Mouse (Mus musculus) CH12.LX (cell line): ENCODE measurements around the gene Filip1l. TPM values are rescaled to one million over a fixed set of nuclear protein-coding genes. Genes with fewer than 3 reads are reported as not detected.

ENCODE experiments used
- DNase-seq: peaks from one replicate; pipeline ENCODE4 v3.0.0-alpha.2; 2013; ENCODE audit errors: extremely low read depth
- H3K27ac ChIP-seq: 2 replicates; pipeline ENCODE4 v1.5.1; 2012; ENCODE audit warnings: low read depth, mild to moderate bottlenecking, control low read depth, moderate library complexity; ENCODE audit not compliant: insufficient read depth
- H3K27me3 ChIP-seq: replicated peaks from 2 replicates; pipeline ENCODE3; 2012; ENCODE audit warnings: inconsistent platforms
- H3K36me3 ChIP-seq, 2 experiments: replicated peaks in 1 of 2; 2 replicates each; pipeline versions ENCODE3 to v1.6.1; 2012; ENCODE audit warnings: inconsistent platforms in 1 of 2, low read length in 1 of 2, mild to moderate bottlenecking in 1 of 2, mixed read lengths in 1 of 2, moderate library complexity in 1 of 2; ENCODE audit not compliant: control insufficient read depth in 1 of 2, insufficient read depth in 1 of 2
- H3K4me1 ChIP-seq, 2 experiments: 2 replicates each; pipeline ENCODE4 v1.6.1; 2012; ENCODE audit warnings: inconsistent platforms in 1 of 2, moderate library complexity in 1 of 2; ENCODE audit not compliant: insufficient read depth in 2 of 2, control insufficient read depth in 1 of 2
- H3K4me2 ChIP-seq: 2 replicates; pipeline ENCODE4 v1.6.1; 2012; ENCODE audit warnings: low read depth, mild to moderate bottlenecking, control low read depth; ENCODE audit not compliant: poor library complexity, insufficient read depth, severe bottlenecking
- H3K4me3 ChIP-seq, 3 experiments: fragments of 150-350 bp in 1 of 3; sonication (generic) in 1 of 3; replicated peaks in 1 of 3; 2 replicates each; pipeline versions ENCODE3 to v1.5.1; 2011 to 2012; ENCODE audit warnings: low read depth in 2 of 3, low read length in 2 of 3, mild to moderate bottlenecking in 2 of 3, moderate library complexity in 2 of 3, control low read depth in 1 of 3, improper control_type of control experiment in 1 of 3, inconsistent platforms in 1 of 3, mixed read lengths in 1 of 3; ENCODE audit not compliant: poor library complexity in 1 of 3
- H3K79me2 ChIP-seq: replicated peaks from 2 replicates; pipeline ENCODE4 v1.6.1; 2012; ENCODE audit warnings: mild to moderate bottlenecking, moderate library complexity; ENCODE audit not compliant: control insufficient read depth, poor library complexity, insufficient read depth, severe bottlenecking; ENCODE audit errors: extremely low read depth
- H3K9ac ChIP-seq: 2 replicates; pipeline ENCODE4 v1.6.1; 2012; ENCODE audit warnings: low read depth, mild to moderate bottlenecking, control low read depth, moderate library complexity; ENCODE audit not compliant: insufficient read depth
- H3K9me3 ChIP-seq: replicated peaks from 2 replicates; pipeline ENCODE3; 2012; ENCODE audit warnings: low read length, inconsistent platforms, mixed read lengths
- CHD1 ChIP-seq: IDR thresholded peaks from 2 replicates; pipeline ENCODE4 v1.6.1; 2012; ENCODE audit warnings: low read depth, low read length, improper control_type of control experiment, inconsistent platforms
- CTCF ChIP-seq, 2 experiments: IDR thresholded peaks in 1 of 2; conservative IDR thresholded peaks in 1 of 2; 2 replicates each; pipeline ENCODE4 v1.5.1; 2011 to 2012; ENCODE audit warnings: low read depth in 2 of 2, low read length in 2 of 2, improper control_type of control experiment in 1 of 2, inconsistent platforms in 1 of 2, mild to moderate bottlenecking in 1 of 2, moderate library complexity in 1 of 2
- E2F4 ChIP-seq: IDR thresholded peaks from 2 replicates; pipeline ENCODE4 v1.6.1; 2011; ENCODE audit warnings: low read depth, low read length, improper control_type of control experiment; ENCODE audit not compliant: insufficient replicate concordance
- ELF1 ChIP-seq: IDR thresholded peaks from 2 replicates; pipeline ENCODE4 v1.6.1; 2014; ENCODE audit warnings: low read depth, mild to moderate bottlenecking, inconsistent platforms, low read length, improper control_type of control experiment
- EP300 ChIP-seq: IDR thresholded peaks from 2 replicates; pipeline ENCODE4 v1.6.1; 2011; ENCODE audit warnings: low read length, improper control_type of control experiment
- ETS1 ChIP-seq: conservative IDR thresholded peaks from 2 replicates; pipeline ENCODE4 v1.6.1; 2012; ENCODE audit warnings: low read depth, mild to moderate bottlenecking, inconsistent platforms, low read length, improper control_type of control experiment, moderate library complexity
- JUN ChIP-seq: IDR thresholded peaks from 2 replicates; pipeline ENCODE4 v1.6.1; 2011; ENCODE audit warnings: low read depth, mild to moderate bottlenecking, low read length, improper control_type of control experiment, moderate library complexity; ENCODE audit not compliant: insufficient read depth
- JUND ChIP-seq: conservative IDR thresholded peaks from 2 replicates; pipeline ENCODE4 v1.6.1; 2011; ENCODE audit warnings: low read depth, low read length, improper control_type of control experiment
- KAT2A ChIP-seq: IDR thresholded peaks from 2 replicates; pipeline ENCODE4 v1.6.1; 2012; ENCODE audit warnings: low read length, improper control_type of control experiment, inconsistent platforms; ENCODE audit not compliant: insufficient replicate concordance
- MAFK ChIP-seq: IDR thresholded peaks from 2 replicates; pipeline ENCODE4 v1.6.1; 2011; ENCODE audit warnings: low read length, improper control_type of control experiment; ENCODE audit not compliant: insufficient replicate concordance
- MAX ChIP-seq: IDR thresholded peaks from 2 replicates; pipeline ENCODE4 v1.6.1; 2011; ENCODE audit warnings: low read length, improper control_type of control experiment
- MYC ChIP-seq: IDR thresholded peaks from 2 replicates; pipeline ENCODE4 v1.6.1; 2011; ENCODE audit warnings: low read depth, mild to moderate bottlenecking, improper control_type of control experiment, low read length
- NELFE ChIP-seq: IDR thresholded peaks from 2 replicates; pipeline ENCODE4 v1.6.1; 2011; ENCODE audit warnings: low read depth, low read length, improper control_type of control experiment
- POLR2AphosphoS2 ChIP-seq: IDR thresholded peaks from 2 replicates; pipeline ENCODE4 v1.6.1; 2011; ENCODE audit warnings: low read depth, low read length, improper control_type of control experiment
- RCOR1 ChIP-seq: conservative IDR thresholded peaks from 2 replicates; pipeline ENCODE4 v1.6.1; 2012; ENCODE audit warnings: low read depth, mild to moderate bottlenecking, inconsistent platforms, low read length, improper control_type of control experiment
- SIN3A ChIP-seq: IDR thresholded peaks from 2 replicates; pipeline ENCODE4 v1.6.1; 2012; ENCODE audit warnings: low read length, improper control_type of control experiment, inconsistent platforms
- SMC3 ChIP-seq: IDR thresholded peaks from 2 replicates; pipeline ENCODE4 v1.6.1; 2011; ENCODE audit warnings: low read depth, low read length, improper control_type of control experiment
- TBP ChIP-seq: conservative IDR thresholded peaks from 2 replicates; pipeline ENCODE4 v1.6.1; 2011; ENCODE audit warnings: low read depth, low read length, improper control_type of control experiment
- UBTF ChIP-seq: IDR thresholded peaks from 2 replicates; pipeline ENCODE4 v1.6.1; 2012; ENCODE audit warnings: low read depth, mild to moderate bottlenecking, inconsistent platforms, low read length, improper control_type of control experiment, moderate library complexity
- USF2 ChIP-seq: conservative IDR thresholded peaks from 2 replicates; pipeline ENCODE4 v1.6.1; 2011; ENCODE audit warnings: low read depth, low read length, improper control_type of control experiment
- ZC3H11A ChIP-seq: IDR thresholded peaks from 2 replicates; pipeline ENCODE4 v1.6.1; 2012; ENCODE audit warnings: low read depth, mild to moderate bottlenecking, inconsistent platforms, low read length, improper control_type of control experiment
- ZNF384 ChIP-seq: IDR thresholded peaks from 2 replicates; pipeline ENCODE4 v1.6.1; 2012; ENCODE audit warnings: low read depth, low read length, improper control_type of control experiment, inconsistent platforms
- dilution Hi-C: fragments of 300-500 bp; cut with MboI; formaldehyde crosslinking; loops from 2 replicates; pipeline ENCODE4 v1.14.3; 2020; ENCODE audit warnings: low sequenced_read_pairs; ENCODE audit not compliant: extremely low pct_unique_long_range_greater_than_20kb, extremely low pct_ligation_motif_present
- in situ Hi-C: fragments of 300-500 bp; cut with MboI; formaldehyde crosslinking; loops from 3 replicates; pipeline ENCODE4 v1.14.3; 2019; ENCODE audit warnings: low sequenced_read_pairs, low pct_ligation_motif_present, low pct_unique_long_range_greater_than_20kb, mixed read lengths
- polyA plus RNA-seq: library from polyadenylated mRNA; unstranded; fragments of >175 nt; gene quantifications from 2 replicates; pipeline ENCODE4 v1.2.1, GENCODE M21; 2012; ENCODE audit warnings: low read depth; ENCODE audit not compliant: insufficient read length
- total RNA-seq, 2 experiments: library from RNA; depleted of rRNA; stranded (reverse); fragments of 300-350 nt in 1 of 2; fragments of >200 nt in 1 of 2; gene quantifications; 2 replicates each; pipeline ENCODE4 v1.2.3; 2012 to 2014

The Filip1l gene
- total and polyA plus RNA-seq, 3 experiments = 2.1 to 17.6 (median 5.7) TPM

- no peak for DNase-seq
- H3K4me3 ChIP-seq = no peak overlapping the region
- no peak overlapping the region for H3K4me2 ChIP-seq
- no peak for TF ChIP-seq CTCF (conservative IDR thresholded peaks at IDR 0.05 in 1 of 2, IDR thresholded peaks at IDR 0.05 in 1 of 2; ENCODE audit: low read depth in 2 of 2, low read length in 2 of 2)
- TF ChIP-seq E2F4 = no peak
- TF ChIP-seq KAT2A = no peak
- no peak for TF ChIP-seq SIN3A
- no peak for TF ChIP-seq MAX
- TF ChIP-seq ELF1 = no peak
- TF ChIP-seq RCOR1 = no peak
- TF ChIP-seq ZC3H11A = no peak
- TF ChIP-seq USF2 = no peak
- no peak overlapping the region for H3K27ac ChIP-seq
- dilution Hi-C loops (no loop called here), in situ Hi-C loops (no loop called here)
- no peak overlapping the region for H3K9ac ChIP-seq
- H3K36me3 ChIP-seq = peaks cover 0 to 45% of the 10 kb centered on the region in 2 experiments
- H3K79me2 ChIP-seq = peaks cover 8% of the 10 kb centered on the region; the same call in 1 of the 2 replicates
- H3K9me3 ChIP-seq = no peaks in the 10 kb centered on the region
- peaks cover 0 to 79% of the 10 kb centered on the region in 2 experiments; a peak in 3 of 4 replicates for H3K4me1 ChIP-seq
- H3K27me3 ChIP-seq = no peaks in the 10 kb centered on the region
Measured at GRCm38 (mm10) chr16:57553235-57553634, 200.3 kb downstream of the Filip1l start.

- Histone ChIP-seq H3K9me3 (no peaks in the 10 kb centered on the region), H3K27me3 (no peaks in the 10 kb centered on the region), H3K79me2 (peaks cover 8% of the 10 kb centered on the region; the same call in 1 of the 2 replicates), H3K9ac (no peak overlapping the region), H3K4me3 (no peak overlapping the region), H3K4me1 (peaks cover 2 to 79% of the 10 kb centered on the region in 2 experiments; a peak in 3 of 4 replicates), H3K4me2 (no peak overlapping the region), H3K27ac (no peak overlapping the region), H3K36me3 (peaks cover 0 to 52% of the 10 kb centered on the region in 2 experiments)
- DNase-seq = no peak
- in situ Hi-C loops = no loop called here
- dilution Hi-C loops = no loop called here
- TF ChIP-seq ETS1 (no peak), EP300 (no peak), ZNF384 (no peak), SMC3 (no peak), UBTF (no peak), MAFK (no peak), NELFE (no peak), MYC (no peak), CTCF (conservative IDR thresholded peaks at IDR 0.05 in 1 of 2, IDR thresholded peaks at IDR 0.05 in 1 of 2; ENCODE audit: low read depth in 2 of 2, low read length in 2 of 2) (no peak), CHD1 (no peak), KAT2A (no peak), E2F4 (no peak), JUND (no peak), ELF1 (no peak), JUN (no peak), RCOR1 (no peak), ZC3H11A (no peak), TBP (no peak), POLR2AphosphoS2 (no peak)
Measured at GRCm38 (mm10) chr16:57554886-57555400, 202.1 kb downstream of the Filip1l start.
